Mouse (Mus musculus): ENCODE measurements around the gene Plekhm1. TPM values are rescaled to one million over a fixed set of nuclear protein-coding genes. Genes with fewer than 3 reads are reported as not detected.
"Not testable (repeated sequence)": the region's sequence is repeated elsewhere in the genome, so short reads cannot be mapped to it uniquely, and the experiment has no call there.

The Plekhm1 gene
- total and polyA plus RNA-seq, 3 experiments, result 8.9 to 35.1 (median 11.7) TPM

- no peak for TF ChIP-seq GATA1 (IDR thresholded peaks at IDR 0.05; ENCODE audit: borderline replicate concordance, low read length)
- no peak for TF ChIP-seq GATA2 (IDR thresholded peaks at IDR 0.05; ENCODE audit: borderline replicate concordance, low read depth, low read length)
- peak; percentile 50 for TF ChIP-seq CTCF (IDR thresholded peaks at IDR 0.05; ENCODE audit: low read depth, low read length)
- no peak for TF ChIP-seq TAL1 (conservative IDR thresholded peaks at IDR 0.05; ENCODE audit: low read depth, low read length)
- TF ChIP-seq POLR2AphosphoS5 (IDR thresholded peaks at IDR 0.05; ENCODE audit: insufficient replicate concordance, low read depth, low read length), result no peak
- Histone ChIP-seq H3K9me3 (replicated peaks) (no peaks in the 10 kb centered on the region), H3K4me1 (ENCODE audit: insufficient read depth, low read depth, low read length) (no peaks in the 10 kb centered on the region; the same call in 1 of the 2 replicates), H3K4me3 (ENCODE audit: low read depth, low read length) (no peak overlapping the region), H3K36me3 (replicated peaks) (peaks cover 26% of the 10 kb centered on the region), H3K27me3 (ENCODE audit: insufficient read depth, low read length) (peaks cover 26% of the 10 kb centered on the region; the same call in 1 of the 2 replicates)
- ATAC-seq (ENCODE audit: extremely low read depth, insufficient number of reproducible peaks, low FRiP score, poor library complexity, severe bottlenecking) (no peak), DNase-seq (ENCODE audit: low spot score) (peak; percentile 43)
Observed at GRCm38 (mm10) chr11:103332186-103332889, 80.1 kb downstream of the Plekhm1 start.

GRCm38 (mm10) chr11:103331502-103332185, 80.8 kb downstream of the Plekhm1 start:
- Histone ChIP-seq H3K4me3 (ENCODE audit: low read depth, low read length) (no peak overlapping the region), H3K4me1 (ENCODE audit: insufficient read depth, low read depth, low read length) (peaks cover 3% of the 10 kb centered on the region), H3K36me3 (replicated peaks) (peaks cover 21% of the 10 kb centered on the region), H3K27me3 (ENCODE audit: insufficient read depth, low read length) (peaks cover 24% of the 10 kb centered on the region; the same call in 1 of the 2 replicates), H3K9me3 (replicated peaks) (no peaks in the 10 kb centered on the region)
- no peak for ATAC-seq (ENCODE audit: extremely low read depth, insufficient number of reproducible peaks, low FRiP score, poor library complexity, severe bottlenecking)
- no peak for TF ChIP-seq CTCF (IDR thresholded peaks at IDR 0.05; ENCODE audit: low read depth, low read length)
- no peak for TF ChIP-seq GATA1 (IDR thresholded peaks at IDR 0.05; ENCODE audit: borderline replicate concordance, low read length)
- no peak for TF ChIP-seq TAL1 (conservative IDR thresholded peaks at IDR 0.05; ENCODE audit: low read depth, low read length)
- TF ChIP-seq GATA2 (IDR thresholded peaks at IDR 0.05; ENCODE audit: borderline replicate concordance, low read depth, low read length), result no peak
- no peak for TF ChIP-seq POLR2AphosphoS5 (IDR thresholded peaks at IDR 0.05; ENCODE audit: insufficient replicate concordance, low read depth, low read length)
- no peak for DNase-seq (ENCODE audit: low spot score)

- Histone ChIP-seq H3K4me1 (ENCODE audit: insufficient read depth, low read depth, low read length) (peaks cover 4% of the 10 kb centered on the region), H3K4me3 (ENCODE audit: low read depth, low read length) (no peak overlapping the region), H3K36me3 (replicated peaks) (peaks cover 20% of the 10 kb centered on the region), H3K9me3 (replicated peaks) (no peaks in the 10 kb centered on the region), H3K27me3 (ENCODE audit: insufficient read depth, low read length) (peaks cover 24% of the 10 kb centered on the region; the same call in 1 of the 2 replicates)
- ATAC-seq (ENCODE audit: extremely low read depth, insufficient number of reproducible peaks, low FRiP score, poor library complexity, severe bottlenecking) (no peak), DNase-seq (ENCODE audit: low spot score) (no peak)
- TF ChIP-seq GATA1 (IDR thresholded peaks at IDR 0.05; ENCODE audit: borderline replicate concordance, low read length) (no peak), CTCF (IDR thresholded peaks at IDR 0.05; ENCODE audit: low read depth, low read length) (0 out of 2 replicates have a peak, but pooled peaks have one; percentile 10)
Observed at GRCm38 (mm10) chr11:103330651-103331319, 81.7 kb downstream of the Plekhm1 start.

GRCm38 (mm10) chr11:103326950-103327349, 85.5 kb downstream of the Plekhm1 start:
- Histone ChIP-seq H3K27me3 (ENCODE audit: insufficient read depth, low read length) (peaks cover 33% of the 10 kb centered on the region), H3K9me3 (replicated peaks) (no peaks in the 10 kb centered on the region), H3K4me3 (ENCODE audit: low read depth, low read length) (no peak overlapping the region), H3K36me3 (replicated peaks) (no peaks in the 10 kb centered on the region), H3K4me1 (ENCODE audit: insufficient read depth, low read depth, low read length) (peaks cover 23% of the 10 kb centered on the region)
- TF ChIP-seq TAL1 (conservative IDR thresholded peaks at IDR 0.05; ENCODE audit: low read depth, low read length), result no peak
- TF ChIP-seq CTCF (IDR thresholded peaks at IDR 0.05; ENCODE audit: low read depth, low read length), result peak; percentile 98
- no peak for TF ChIP-seq GATA1 (IDR thresholded peaks at IDR 0.05; ENCODE audit: borderline replicate concordance, low read length)
- peak; percentile 43 for DNase-seq (ENCODE audit: low spot score)
- no peak; the same call in 1 of the 2 replicates for ATAC-seq (ENCODE audit: extremely low read depth, insufficient number of reproducible peaks, low FRiP score, poor library complexity, severe bottlenecking)

- Histone ChIP-seq H3K4me1 (ENCODE audit: insufficient read depth, low read depth, low read length) (peaks cover 34% of the 10 kb centered on the region), H3K4me3 (ENCODE audit: low read depth, low read length) (no peak overlapping the region), H3K9me3 (replicated peaks) (no peaks in the 10 kb centered on the region), H3K36me3 (replicated peaks) (no peaks in the 10 kb centered on the region), H3K27me3 (ENCODE audit: insufficient read depth, low read length) (peaks cover 44% of the 10 kb centered on the region)
- DNase-seq (ENCODE audit: low spot score) (peak; percentile 33), ATAC-seq (ENCODE audit: extremely low read depth, insufficient number of reproducible peaks, low FRiP score, poor library complexity, severe bottlenecking) (no peak)
- TF ChIP-seq CTCF (IDR thresholded peaks at IDR 0.05; ENCODE audit: low read depth, low read length) (peak; percentile 38; the same call in 1 of the 2 replicates), TAL1 (conservative IDR thresholded peaks at IDR 0.05; ENCODE audit: low read depth, low read length) (no peak), GATA1 (IDR thresholded peaks at IDR 0.05; ENCODE audit: borderline replicate concordance, low read length) (no peak)
Observed at GRCm38 (mm10) chr11:103325172-103325571, 87.3 kb downstream of the Plekhm1 start.

GRCm38 (mm10) chr11:103324723-103325122, 87.8 kb downstream of the Plekhm1 start:
- Histone ChIP-seq H3K4me1 (ENCODE audit: insufficient read depth, low read depth, low read length) (peaks cover 38% of the 10 kb centered on the region), H3K9me3 (replicated peaks) (no peaks in the 10 kb centered on the region), H3K4me3 (ENCODE audit: low read depth, low read length) (no peak overlapping the region), H3K27me3 (ENCODE audit: insufficient read depth, low read length) (peaks cover 42% of the 10 kb centered on the region), H3K36me3 (replicated peaks) (no peaks in the 10 kb centered on the region)
- no peak for DNase-seq (ENCODE audit: low spot score)
- TF ChIP-seq TAL1 (conservative IDR thresholded peaks at IDR 0.05; ENCODE audit: low read depth, low read length) (no peak), GATA2 (IDR thresholded peaks at IDR 0.05; ENCODE audit: borderline replicate concordance, low read depth, low read length) (no peak), CTCF (IDR thresholded peaks at IDR 0.05; ENCODE audit: low read depth, low read length) (no peak)
- ATAC-seq (ENCODE audit: extremely low read depth, insufficient number of reproducible peaks, low FRiP score, poor library complexity, severe bottlenecking), result no peak

- DNase-seq (ENCODE audit: low spot score); H3K4me3 ChIP-seq (ENCODE audit: low read depth, low read length); H3K36me3 ChIP-seq (replicated peaks); ATAC-seq (ENCODE audit: extremely low read depth, insufficient number of reproducible peaks, low FRiP score, poor library complexity, severe bottlenecking); H3K9me3 ChIP-seq (replicated peaks): not testable (repeated sequence)
- Histone ChIP-seq H3K27me3 (ENCODE audit: insufficient read depth, low read length) (peaks cover 48% of the 10 kb centered on the region), H3K4me1 (ENCODE audit: insufficient read depth, low read depth, low read length) (peaks cover 38% of the 10 kb centered on the region)
Observed at GRCm38 (mm10) chr11:103322832-103323231, 89.7 kb downstream of the Plekhm1 start.
